Mouse (Mus musculus): ENCODE measurements around the gene S100a3.

GRCm38 (mm10) chr3:90537141-90537904 is 23.1 kb upstream of the S100a3 start, which contains the start of gene S100a16:
- TF ChIP-seq CTCF (IDR thresholded peaks at IDR 0.05; ENCODE audit: low read depth) (no peak), EP300 (IDR thresholded peaks at IDR 0.05; ENCODE audit: low read depth) (no peak)
